Mouse (Mus musculus) small intestine, adult 2 months (tissue): ENCODE data around the gene Daglb.

Experiments used
- CTCF ChIP-seq: fragments of 200-500 bp; IDR thresholded peaks from 2 replicates; pipeline ENCODE4 v1.5.1; 2012; ENCODE audit warnings: low read depth, mild to moderate bottlenecking, control low read depth, inconsistent platforms, low read length, moderate library complexity, mixed read lengths; ENCODE audit not compliant: insufficient replicate concordance, insufficient read length; ENCODE audit errors: extremely low read depth
- POLR2A ChIP-seq: fragments of 200-500 bp; IDR thresholded peaks from 2 replicates; pipeline ENCODE4 v1.6.1; 2012; ENCODE audit warnings: low read depth, mild to moderate bottlenecking, control low read depth, inconsistent platforms, low read length, moderate library complexity

DNA sequence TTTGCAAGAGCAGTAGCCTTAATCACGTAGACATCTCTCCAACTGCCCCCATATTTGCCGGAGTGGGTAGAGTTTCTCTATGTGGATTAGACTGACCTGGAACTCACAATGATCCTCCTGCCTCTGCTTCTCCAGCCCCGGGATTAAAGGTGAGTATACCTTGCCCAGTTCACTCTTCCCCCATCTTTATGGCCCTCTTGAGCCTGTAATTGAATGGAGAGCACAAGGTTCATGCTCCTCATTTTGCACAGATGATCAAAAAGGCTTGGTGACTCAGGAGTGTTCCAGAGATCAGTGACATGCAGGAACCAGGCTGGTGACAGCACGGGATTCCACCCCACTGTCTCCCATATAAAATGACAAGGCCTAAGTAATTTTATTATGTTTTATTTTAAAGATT is 70.5 kb downstream of the Daglb start:
- TF ChIP-seq CTCF = no peak
- no peak for TF ChIP-seq POLR2A
